8 mouse cellular contexts compared by ENCODE assay signal in the genomic region with DNA sequence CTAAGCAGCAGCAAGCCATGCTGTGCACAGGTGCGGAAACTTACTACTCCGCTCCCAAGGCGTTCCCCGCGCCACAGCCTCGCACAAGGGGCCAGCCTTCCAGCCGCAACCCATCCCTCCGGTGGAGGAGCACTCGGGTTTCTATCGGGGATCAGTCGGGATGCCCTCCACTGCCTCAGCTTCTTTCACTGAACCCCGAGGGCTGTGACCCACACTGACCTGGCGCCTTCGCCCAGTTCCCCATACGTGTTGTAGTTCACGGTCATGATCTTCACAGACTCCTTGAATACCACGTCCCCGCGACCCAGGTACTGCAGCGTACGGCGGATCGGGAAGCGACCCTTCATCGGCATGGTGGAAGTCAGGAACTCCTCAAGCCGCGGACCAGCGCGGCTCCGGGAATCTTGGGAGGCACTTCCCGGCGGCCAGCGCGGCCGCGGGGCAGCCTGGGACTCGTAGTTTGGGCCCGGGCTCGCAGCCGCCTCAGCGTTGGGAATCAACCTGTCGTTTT. TPM values are rescaled to one million over a fixed set of nuclear protein-coding genes. Genes with fewer than 3 reads are reported as not detected.
A peak's percentile ranks its signal among the peaks of the same experiment; 100 is the strongest.
DNase-seq lines count a peak whose midpoint lies in the region; ATAC-seq and TF ChIP-seq lines count a peak whose summit lies in the region.

Gene Mrps25 (minus strand): TSS at position 413 of the 511 bp plus-strand sequence.

- H3ac ChIP-seq in C2C12 (ENCODE audit: control insufficient read depth, insufficient read length, low read depth) = peak within 1 kb of the TSS; percentile 97

- H3K4me3 ChIP-seq in C2C12 (ENCODE audit: insufficient read depth, poor library complexity, severe bottlenecking) = peak within 1 kb of the TSS; percentile 85
- peak within 1 kb of the TSS; percentile 94 for H3K4me3 ChIP-seq in heart, embryonic 10.5 days
- peak within 1 kb of the TSS; percentile 89 for H3K4me3 ChIP-seq in kidney, embryonic 14.5 days (ENCODE audit: low read length)
- H3K4me3 ChIP-seq in limb, embryonic 15.5 days = peak within 1 kb of the TSS; percentile 83
- peak within 1 kb of the TSS; percentile 85 for H3K4me3 ChIP-seq in midbrain, postnatal 0 days (ENCODE audit: low read depth, low read length)

- WGBS in heart, embryonic 10.5 days = 0% methylated on average over 42 of the region's 42 CpGs
- under 1% methylated on average over 42 of the region's 42 CpGs for WGBS in kidney, embryonic 14.5 days
- WGBS in limb, embryonic 15.5 days = under 1% methylated on average over 42 of the region's 42 CpGs
- WGBS in midbrain, postnatal 0 days = under 1% methylated on average over 42 of the region's 42 CpGs

- H3K27ac ChIP-seq in heart, embryonic 10.5 days = peak within 1 kb of the TSS; percentile 89
- peak within 1 kb of the TSS; percentile 55; the same call in 1 of the 2 replicates for H3K27ac ChIP-seq in kidney, embryonic 14.5 days (ENCODE audit: low read depth, low read length)
- H3K27ac ChIP-seq in limb, embryonic 15.5 days = peak within 1 kb of the TSS; percentile 76
- peak within 1 kb of the TSS; percentile 68 for H3K27ac ChIP-seq in midbrain, postnatal 0 days (ENCODE audit: low read depth, low read length)

- TF ChIP-seq CTCF in C2C12 (IDR thresholded peaks at IDR 0.05; ENCODE audit: control insufficient read depth, insufficient read depth, insufficient read length) = no peak
- TF ChIP-seq CTCF in brain, embryonic 14.5 days (IDR thresholded peaks at IDR 0.05; ENCODE audit: borderline replicate concordance, extremely low read depth, insufficient read depth, insufficient read length) = no peak
- 0 out of 2 replicates have a peak, but pooled peaks have one; percentile 0 for TF ChIP-seq CTCF in midbrain, postnatal 0 days (IDR thresholded peaks at IDR 0.05)

- peaks cover 42% of the 10 kb centered on the region for H3K79me2 ChIP-seq in C2C12 (ENCODE audit: control insufficient read depth, insufficient read depth)

- peak within 1 kb of the TSS; percentile 84 for H3K9ac ChIP-seq in kidney, embryonic 14.5 days (ENCODE audit: low read depth, low read length)
- peak within 1 kb of the TSS; percentile 79 for H3K9ac ChIP-seq in limb, embryonic 15.5 days
- H3K9ac ChIP-seq in midbrain, postnatal 0 days (replicated peaks; ENCODE audit: low read length, poor library complexity, severe bottlenecking) = peak within 1 kb of the TSS; percentile 77

- H3K4me2 ChIP-seq in kidney, embryonic 14.5 days (replicated peaks; ENCODE audit: low read depth, low read length) = peak within 1 kb of the TSS; percentile 79
- H3K4me2 ChIP-seq in limb, embryonic 15.5 days = peak within 1 kb of the TSS; percentile 67
- H3K4me2 ChIP-seq in midbrain, postnatal 0 days (ENCODE audit: low read depth, low read length, poor library complexity, severe bottlenecking) = peak within 1 kb of the TSS; percentile 74

- peaks cover 36% of the 10 kb centered on the region for H3K36me3 ChIP-seq in C2C12 (ENCODE audit: control insufficient read depth, insufficient read depth)
- H3K36me3 ChIP-seq in heart, embryonic 10.5 days = peaks cover 39% of the 10 kb centered on the region
- peaks cover 17% of the 10 kb centered on the region for H3K36me3 ChIP-seq in kidney, embryonic 14.5 days (ENCODE audit: control insufficient read depth, insufficient read depth, low read length)
- H3K36me3 ChIP-seq in limb, embryonic 15.5 days = peaks cover 42% of the 10 kb centered on the region
- H3K36me3 ChIP-seq in midbrain, postnatal 0 days (ENCODE audit: insufficient read depth, low read length) = peaks cover 20% of the 10 kb centered on the region

- H3K4me1 ChIP-seq in heart, embryonic 10.5 days = peaks cover 9% of the 10 kb centered on the region
- peaks cover 12% of the 10 kb centered on the region for H3K4me1 ChIP-seq in kidney, embryonic 14.5 days (ENCODE audit: control insufficient read depth, insufficient read depth, low read length)
- H3K4me1 ChIP-seq in limb, embryonic 15.5 days = peaks cover 14% of the 10 kb centered on the region
- H3K4me1 ChIP-seq in midbrain, postnatal 0 days (ENCODE audit: insufficient read depth, low read length) = peaks cover 8% of the 10 kb centered on the region

- H3K79me3 ChIP-seq in C2C12 (ENCODE audit: low read depth) = peaks cover 31% of the 10 kb centered on the region

- TF ChIP-seq POLR2A in brain, embryonic 14.5 days (IDR thresholded peaks at IDR 0.05; ENCODE audit: borderline replicate concordance, extremely low read depth, insufficient read depth, insufficient read length, poor library complexity, severe bottlenecking) = peak; percentile 34; the same call in 1 of the 2 replicates

- ATAC-seq in erythroblast, adult 5-6 weeks (replicated peaks; ENCODE audit: low FRiP score, poor library complexity, severe bottlenecking) = peak; percentile 89
- ATAC-seq in kidney, embryonic 14.5 days (ENCODE audit: low FRiP score, low TSS enrichment) = peak; percentile 92
- peak; percentile 79; the same call in 1 of the 2 replicates for ATAC-seq in limb, embryonic 15.5 days (ENCODE audit: insufficient number of reproducible peaks, low FRiP score, low TSS enrichment, low read depth)
- peak; percentile 93 for ATAC-seq in midbrain, postnatal 0 days (ENCODE audit: low FRiP score)

- peak; percentile 92 for DNase-seq in brain, embryonic 14.5 days (ENCODE audit: low read depth)
- DNase-seq in heart, embryonic 10.5 days (ENCODE audit: low spot score) = peak; percentile 91
- peak; percentile 86 for DNase-seq in midbrain, postnatal 0 days (ENCODE audit: low spot score)
- DNase-seq in spleen, postnatal 36 days (ENCODE audit: low spot score in 2 of 2) = peak; percentile 53 to 54

- no peaks in the 10 kb centered on the region for H3K27me3 ChIP-seq in C2C12 (ENCODE audit: control insufficient read depth, insufficient read depth, insufficient read length)
- no peaks in the 10 kb centered on the region for H3K27me3 ChIP-seq in heart, embryonic 10.5 days (ENCODE audit: insufficient read depth, poor library complexity, severe bottlenecking)
- H3K27me3 ChIP-seq in kidney, embryonic 14.5 days (ENCODE audit: control insufficient read depth, insufficient read depth, low read length) = no peaks in the 10 kb centered on the region
- H3K27me3 ChIP-seq in limb, embryonic 15.5 days = no peaks in the 10 kb centered on the region
- H3K27me3 ChIP-seq in midbrain, postnatal 0 days (ENCODE audit: insufficient read depth, low read length) = no peaks in the 10 kb centered on the region

- H3K9me3 ChIP-seq in heart, embryonic 10.5 days = no peaks in the 10 kb centered on the region; the same call in 1 of the 2 replicates
- H3K9me3 ChIP-seq in kidney, embryonic 14.5 days (ENCODE audit: control insufficient read depth, low read length) = 0 out of 2 replicates have a peak, but pooled peaks cover 6% of the 10 kb centered on the region
- H3K9me3 ChIP-seq in limb, embryonic 15.5 days = no peaks in the 10 kb centered on the region
- 0 out of 2 replicates have a peak, but pooled peaks cover 6% of the 10 kb centered on the region for H3K9me3 ChIP-seq in midbrain, postnatal 0 days (ENCODE audit: low read length)

TF ChIP-seq in C2C12, 6 proteins besides CTCF, POLR2A, EP300 and RAD21:
- TF ChIP-seq MAX (IDR thresholded peaks at IDR 0.05) (peak; percentile 13), FOSL1 (IDR thresholded peaks at IDR 0.05; ENCODE audit: insufficient read depth, low read length, poor library complexity, severe bottlenecking) (no peak)
TF ChIP-seq in C2C12: peak in this region for 1.

RNA-seq across cellular contexts. Expression of gene Mrps25, which starts in this region (rescaled TPM):
- 79.4 TPM for polyA plus RNA-seq in C2C12 (2012; fragmentation: generic; extraction: Trizol)
- 32.1 and 34.9 TPM in 2 replicates for polyA plus RNA-seq in brain, embryonic 14.5 days (2012; rRNA removed)
- 3.3 and 10.9 TPM in 2 replicates for total RNA-seq in erythroblast, adult 5-6 weeks (2015; ENCODE audit: low replicate concordance)
- total RNA-seq in erythroblast, adult 5-6 weeks (2017; ENCODE audit: low replicate concordance) = 12.4 and 12.8 TPM in 2 replicates
- 86.0 and 95.1 TPM in 2 replicates for polyA plus RNA-seq in heart, embryonic 10.5 days (2016; fragmentation: Nextera tagmentation; extraction: Ambion mirVana)
- 78.3 and 84.3 TPM in 2 replicates for polyA plus RNA-seq in kidney, embryonic 14.5 days (2014; fragmentation: Nextera tagmentation; extraction: Ambion mirVana)
- polyA plus RNA-seq in limb, embryonic 15.5 days (2015; fragmentation: Nextera tagmentation; extraction: Ambion mirVana) = 80.5 and 82.4 TPM in 2 replicates
- 16.8 and 23.4 TPM in 2 replicates for total RNA-seq in midbrain, postnatal 0 days (2014; rRNA removed)
- polyA plus RNA-seq in midbrain, postnatal 0 days (2015; fragmentation: Nextera tagmentation; extraction: Ambion mirVana) = 52.0 and 60.8 TPM in 2 replicates

Comparison
In these comparisons a context has a peak if more than half of its experiments do, and no peak if none do; other contexts are left out.
1. Peak in every context shown above with its lines: DNase-seq, ATAC-seq, H3K4me3 ChIP-seq and H3K27ac ChIP-seq.